Mouse (Mus musculus): ENCODE results near the gene Mkrn2os.
A peak's percentile ranks its signal among the peaks of the same experiment; 100 is the strongest.

The Mkrn2os gene

DNA sequence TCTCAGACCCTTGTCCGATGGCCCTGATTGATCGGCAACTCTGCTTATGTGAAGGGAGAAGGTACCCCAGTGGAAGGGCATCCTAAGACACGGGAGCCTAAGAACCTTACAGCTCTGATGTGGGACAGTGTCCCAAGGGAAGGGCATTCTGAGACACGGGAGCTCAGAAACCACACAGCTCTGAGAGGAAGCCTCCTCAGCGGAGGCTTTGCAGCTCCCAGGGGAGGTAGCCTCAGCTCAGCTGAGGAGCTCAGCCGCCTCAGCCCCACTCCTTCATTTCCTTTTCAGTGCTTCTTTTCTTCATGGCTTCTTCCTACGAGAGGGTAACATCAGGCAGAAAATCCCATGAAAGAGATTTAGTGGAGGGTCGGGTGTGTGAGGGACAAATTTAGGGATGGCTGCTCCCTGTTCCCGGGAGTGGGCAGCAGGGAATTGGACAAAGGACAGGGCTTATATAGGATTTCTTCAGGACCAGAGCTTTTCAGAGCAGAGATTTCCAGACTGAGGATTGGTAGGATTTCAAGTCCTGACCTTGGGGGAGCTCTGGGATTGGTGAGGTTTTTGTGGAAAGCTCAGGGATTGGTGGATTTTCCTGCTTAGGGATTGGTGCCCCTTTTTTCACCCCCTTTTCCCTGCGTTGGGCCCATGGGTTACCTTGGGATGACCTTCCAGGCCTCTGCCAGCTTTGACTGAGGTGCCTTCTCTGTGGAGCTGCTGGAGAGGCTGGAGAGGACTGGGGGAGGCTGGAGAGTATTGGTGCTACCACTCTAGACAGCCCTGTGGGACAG lies 9.9 kb downstream of the Mkrn2os start:
- no peak for DNase-seq

DNA sequence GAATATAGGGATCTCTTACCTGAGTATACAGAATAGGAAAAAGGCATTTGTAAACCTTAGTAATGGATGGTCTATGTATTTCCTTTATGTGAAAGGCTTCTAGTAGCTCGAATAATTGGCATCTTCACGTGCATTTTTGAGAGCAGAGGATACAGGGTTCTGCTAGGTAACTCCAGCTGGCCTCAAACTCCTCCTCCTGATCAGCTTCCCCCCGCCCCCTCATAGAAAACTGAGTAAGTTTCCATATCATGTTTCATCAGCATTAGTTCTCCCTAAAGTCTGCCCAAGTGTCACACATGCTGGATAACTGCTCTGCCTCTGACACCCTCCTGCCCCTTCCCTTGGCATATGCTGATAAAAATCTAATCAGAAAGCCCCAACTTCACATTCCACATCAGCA lies 11.6 kb downstream of the Mkrn2os start:
- DNase-seq: no peak

DNA sequence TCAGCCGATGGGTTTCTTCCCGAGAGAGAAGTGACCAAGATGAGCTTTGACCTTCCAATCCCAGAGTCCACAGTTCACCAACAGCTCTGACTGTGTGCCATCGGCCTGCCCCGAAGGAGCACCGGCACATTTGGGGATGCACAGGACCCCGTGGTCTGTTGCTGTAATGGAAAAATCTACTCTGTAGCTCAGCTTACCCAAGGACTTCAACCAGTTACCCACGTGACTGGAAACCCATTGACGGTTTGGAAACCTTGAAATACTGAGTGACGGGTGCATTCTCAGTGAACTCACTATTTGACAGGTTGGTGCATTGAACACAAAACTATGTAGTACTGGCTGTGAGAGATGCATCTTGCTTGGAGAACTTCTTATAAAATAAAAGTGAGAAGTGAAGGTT lies 14.4 kb downstream of the Mkrn2os start:
- DNase-seq: no peak

DNA sequence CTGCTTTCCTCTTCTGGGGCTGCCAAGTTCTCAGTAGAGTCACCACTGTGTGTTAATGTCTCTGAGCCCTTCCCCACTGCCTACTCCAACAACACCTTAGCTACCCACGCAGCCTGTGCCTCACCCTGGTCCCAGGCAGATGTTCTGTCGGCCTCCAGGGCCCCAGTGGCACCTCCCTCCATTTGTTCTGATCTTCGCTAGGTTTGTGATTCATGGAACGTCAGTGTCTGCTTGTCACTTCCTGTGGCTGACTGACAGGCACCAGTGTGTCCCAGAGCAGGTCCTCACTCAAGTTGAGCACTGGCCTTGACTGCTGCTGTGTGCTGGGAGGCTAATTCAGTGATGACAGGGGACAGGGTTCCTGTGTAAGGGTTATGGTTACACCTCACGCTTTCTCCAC lies 15.0 kb downstream of the Mkrn2os start:
- no peak for DNase-seq

DNA sequence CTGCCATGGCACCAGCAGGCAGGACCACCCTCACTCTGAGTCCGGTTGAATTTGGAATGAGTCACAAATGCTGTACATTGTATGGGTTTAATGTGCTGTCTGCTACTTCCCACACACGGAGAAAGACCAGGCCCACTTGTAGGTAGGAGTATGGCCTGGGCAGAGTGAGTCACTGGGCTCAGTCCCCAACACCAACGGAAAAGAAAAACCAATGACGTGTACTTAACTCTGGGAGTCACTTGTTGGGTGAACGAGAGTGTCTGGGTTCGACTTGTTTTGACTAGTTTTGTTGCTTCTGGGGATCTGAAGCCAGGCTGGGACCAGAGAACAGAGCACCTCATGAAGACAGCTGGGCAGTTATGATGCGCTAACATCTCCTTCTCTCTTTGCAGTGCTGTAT lies 18.2 kb downstream of the Mkrn2os start:
- DNase-seq: no peak

DNA sequence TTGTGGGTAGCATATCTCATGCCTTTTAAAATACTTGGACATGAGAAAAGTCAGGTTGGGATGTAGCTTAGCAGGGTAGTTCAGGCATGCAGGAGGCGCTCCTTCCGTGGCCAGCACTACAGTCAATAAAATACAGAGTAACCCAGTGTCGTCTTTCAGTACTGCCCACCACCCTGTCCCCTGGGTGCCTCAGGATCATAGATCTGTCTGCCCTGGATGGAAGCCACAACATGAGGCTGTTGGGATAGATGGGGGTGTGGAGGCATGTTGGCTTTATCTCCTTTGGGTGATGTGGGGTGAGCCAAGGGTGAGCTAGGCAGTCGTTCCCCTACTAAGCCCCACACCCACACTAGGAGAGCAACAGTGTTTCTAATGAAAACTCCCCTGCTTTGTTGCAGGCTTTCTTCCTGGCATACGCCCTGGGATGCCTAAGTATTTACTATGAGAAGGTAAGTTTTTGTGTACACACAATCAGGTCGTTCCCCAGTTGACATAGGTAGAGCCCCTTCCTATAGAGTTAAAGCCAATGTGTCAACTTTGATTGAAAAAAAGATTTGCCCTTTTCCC lies 26.8 kb downstream of the Mkrn2os start:
- DNase-seq: no peak

DNA sequence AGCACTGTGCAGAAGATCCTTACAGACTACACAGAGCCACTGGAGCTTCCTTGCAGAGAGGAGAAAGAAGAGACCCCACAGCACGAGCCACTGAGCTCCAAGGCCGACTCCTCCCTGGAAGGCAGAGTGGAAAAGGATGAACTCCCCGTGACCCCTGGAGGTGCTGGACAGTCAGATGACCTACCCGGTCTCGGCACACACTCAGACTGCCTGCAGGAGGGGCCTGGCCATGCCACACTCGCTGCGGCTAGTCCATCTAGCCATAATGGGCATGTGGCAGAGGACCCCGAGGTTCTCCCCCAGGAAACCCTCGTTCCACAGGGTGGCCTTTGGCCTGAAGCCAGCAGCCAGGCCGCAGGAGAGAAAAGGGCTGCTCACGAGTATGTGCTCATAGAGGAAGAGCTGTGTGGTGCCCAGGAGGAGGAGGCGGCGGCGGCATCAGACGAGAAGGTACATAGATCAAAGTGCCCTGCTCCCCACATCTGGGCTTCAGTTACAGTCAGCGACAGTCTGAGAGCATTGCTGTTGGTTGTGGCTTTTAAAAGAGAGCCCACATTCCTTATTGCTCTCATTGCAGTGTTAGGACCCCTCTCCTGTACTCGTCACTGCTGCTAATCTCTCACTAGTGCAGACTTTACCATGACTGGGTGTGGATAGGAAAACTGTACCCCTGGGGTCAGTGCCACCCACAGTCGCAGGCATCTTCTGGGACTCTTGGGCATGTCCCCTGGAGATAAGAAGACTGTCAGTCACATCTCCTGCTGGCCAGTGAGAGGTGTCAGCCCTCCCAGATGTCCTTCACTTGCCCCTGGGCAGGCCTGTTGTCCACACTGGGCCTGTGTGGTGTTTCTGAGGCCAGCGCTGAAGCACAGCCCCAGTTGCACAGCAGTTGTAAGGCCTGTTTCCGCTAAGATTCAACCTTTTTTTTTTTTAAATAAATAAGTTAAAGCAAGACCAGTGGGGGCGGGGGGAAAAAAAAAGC lies 32.4 kb downstream of the Mkrn2os start:
- no peak for DNase-seq

DNA sequence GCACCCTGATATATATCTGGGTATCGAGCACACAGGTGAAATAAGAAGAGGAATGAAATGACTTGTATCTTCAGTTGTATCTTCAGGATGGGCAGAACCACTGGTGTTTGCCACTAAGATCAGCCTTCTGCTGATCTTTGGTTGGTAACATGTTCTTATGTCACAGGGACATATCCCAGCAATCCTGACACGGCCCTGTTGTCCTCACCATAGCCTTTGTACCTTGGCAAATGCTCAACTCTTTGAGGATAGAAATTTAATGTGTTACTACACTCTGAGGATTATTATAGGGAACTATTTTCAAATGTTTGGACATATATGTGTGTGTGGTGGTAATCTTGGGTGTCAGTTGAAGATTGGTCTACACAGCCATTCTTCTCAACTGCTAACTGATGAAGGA lies 34.2 kb downstream of the Mkrn2os start:
- no peak for DNase-seq

DNA sequence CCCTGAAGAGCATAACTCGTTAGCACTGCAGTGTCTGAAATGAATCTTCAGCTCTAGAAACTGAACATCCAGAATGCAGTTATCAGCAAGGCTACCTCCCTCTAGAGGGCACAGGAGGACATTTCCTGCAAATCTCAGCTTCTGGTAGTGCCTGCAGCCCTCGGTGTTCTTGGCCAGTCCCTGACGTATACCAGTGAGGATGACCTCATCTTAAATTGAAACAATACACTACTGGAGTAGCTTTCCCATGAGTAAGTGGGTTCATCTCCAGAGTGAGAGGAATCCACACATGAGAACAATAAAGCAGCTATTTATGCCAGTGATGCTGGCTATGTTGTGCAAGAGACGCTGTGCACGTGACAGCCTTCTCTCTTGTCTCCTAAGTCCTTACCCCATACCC lies 36.9 kb downstream of the Mkrn2os start:
- no peak for DNase-seq

DNA sequence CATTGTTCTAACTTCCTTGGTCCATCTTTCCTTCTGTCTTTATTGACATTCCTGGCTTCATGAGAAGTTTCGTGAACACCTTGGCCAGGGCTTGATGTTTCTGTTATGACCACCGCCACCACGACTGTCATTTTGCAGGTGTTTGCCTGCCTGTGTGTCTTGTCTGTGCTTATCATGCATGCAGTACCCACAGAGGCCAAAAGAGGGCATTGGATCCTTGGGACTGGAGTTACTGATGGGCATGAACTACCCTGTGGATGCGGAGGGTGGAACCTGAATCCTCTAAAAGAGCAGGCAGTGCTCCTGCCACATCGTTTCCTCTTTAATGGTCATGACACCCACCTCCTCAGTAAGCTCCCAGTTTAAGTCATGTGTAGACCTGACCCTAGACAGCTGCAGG lies 46.1 kb downstream of the Mkrn2os start:
- peak; percentile 57 for DNase-seq

DNA sequence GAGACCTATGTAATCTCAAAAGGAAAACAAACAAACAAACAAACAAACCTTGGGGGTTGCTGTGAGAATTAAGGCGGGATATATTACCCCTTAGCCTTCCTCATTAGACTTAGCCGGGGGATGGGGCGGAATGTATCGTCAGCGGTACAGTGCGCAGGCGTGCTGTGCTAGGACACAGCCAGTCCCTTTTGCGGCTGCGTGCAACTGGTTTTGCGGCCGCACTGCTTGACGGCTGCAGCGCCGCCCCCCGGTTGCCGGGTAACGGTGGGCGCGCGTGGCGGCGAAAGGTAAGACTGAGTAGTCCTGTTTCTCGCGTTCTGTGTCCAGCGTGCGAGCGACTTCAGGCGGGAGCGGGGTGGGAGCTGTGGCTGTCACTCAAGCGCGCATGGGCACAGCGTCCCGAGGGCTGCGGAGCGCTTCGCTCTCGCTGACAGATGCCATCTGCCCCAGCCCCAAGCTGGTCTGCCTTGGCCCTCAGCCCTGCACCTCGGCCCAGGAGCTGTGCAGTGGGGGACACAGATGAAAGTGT lies 47.9 kb downstream of the Mkrn2os start, which contains the start of gene Tsen2:
TSS of gene Tsen2 (plus strand) at position 223 of the 529 bp plus-strand sequence.
- peak; percentile 96 for DNase-seq

DNA sequence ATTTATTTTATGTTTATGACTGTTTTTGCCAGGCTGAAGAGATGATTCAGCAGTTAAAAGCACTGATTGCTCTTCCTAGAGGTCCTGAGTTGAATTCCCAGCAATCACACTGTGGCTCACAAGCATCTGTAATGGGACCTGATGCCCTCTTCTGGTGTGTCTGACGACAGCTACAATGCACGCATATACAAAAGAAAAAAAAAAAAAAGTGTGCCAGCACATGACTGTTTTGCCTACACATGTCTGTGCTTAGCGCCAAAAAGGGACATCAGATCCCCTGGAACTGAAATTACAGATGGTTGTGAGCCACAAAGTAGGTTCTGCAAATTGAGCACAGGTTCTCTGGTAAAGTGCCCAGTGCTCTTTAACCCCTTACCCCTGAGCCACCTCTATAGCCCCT lies 50.0 kb downstream of the Mkrn2os start:
- DNase-seq: no peak

DNA sequence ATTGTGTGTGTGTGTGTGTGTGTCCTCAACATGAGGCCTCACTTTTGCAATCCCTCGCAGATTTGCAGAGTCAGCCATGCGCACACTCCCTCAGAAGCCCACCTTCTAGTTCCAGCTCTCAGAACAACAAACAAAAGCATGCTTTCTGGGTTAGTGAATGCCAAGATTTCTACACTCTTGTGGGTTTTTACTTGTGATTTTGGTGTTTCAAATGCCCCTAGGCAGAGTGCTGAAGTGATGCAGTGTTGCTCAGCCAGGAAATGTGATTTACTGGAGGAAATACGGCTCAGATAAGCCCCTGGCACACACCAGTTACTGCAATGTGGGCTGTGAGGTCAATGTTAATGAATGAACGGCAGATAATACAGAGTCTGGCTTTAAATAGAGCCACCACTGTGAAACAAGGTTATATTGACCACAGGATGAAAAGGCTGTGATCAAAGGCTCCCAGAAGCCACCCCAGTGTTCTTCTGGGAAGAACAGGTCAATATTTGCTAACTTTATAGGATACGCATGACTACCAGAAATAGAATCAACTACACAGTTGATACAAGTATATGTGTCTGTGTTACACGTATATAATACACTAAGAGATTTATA lies 50.6 kb downstream of the Mkrn2os start:
- no peak for DNase-seq

DNA sequence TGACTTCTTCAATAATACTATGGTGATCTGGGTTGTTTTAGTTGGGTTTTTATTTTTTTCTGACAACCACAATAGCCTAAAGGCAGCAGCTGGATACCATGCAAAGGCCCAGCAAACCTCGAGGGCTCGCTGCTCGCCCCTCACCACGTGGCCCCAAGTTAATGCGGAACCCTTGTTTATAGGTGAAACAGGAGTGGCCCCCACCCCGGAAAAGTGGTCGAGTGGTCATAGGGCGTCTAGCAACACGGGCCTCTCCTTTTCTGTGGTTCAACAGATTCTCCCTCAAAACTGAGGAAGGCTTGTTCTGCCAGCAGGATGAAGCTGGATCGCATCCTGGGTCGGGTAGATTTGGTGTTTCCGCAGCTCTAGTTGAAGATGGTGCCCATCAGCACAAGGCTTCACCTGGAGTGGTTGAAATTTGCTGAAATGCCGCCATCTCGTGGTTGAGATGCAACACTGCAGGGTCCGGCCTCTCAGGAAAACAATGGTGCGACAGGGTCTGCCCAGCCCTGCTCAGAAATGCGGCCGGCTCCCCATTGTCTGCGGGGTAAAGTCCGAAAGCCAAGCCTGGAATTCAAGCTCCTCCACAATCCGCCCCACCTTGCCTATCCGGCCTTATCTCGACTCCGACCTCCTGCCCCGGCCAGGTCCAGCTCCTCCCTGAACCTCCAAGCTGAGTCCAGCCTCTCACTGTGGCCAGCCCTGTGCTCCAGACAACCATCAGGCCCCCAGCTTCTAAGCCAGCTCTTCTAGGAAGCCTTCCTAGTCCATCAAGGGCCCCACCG lies 53.5 kb downstream of the Mkrn2os start:
- DNase-seq: peak; percentile 85

DNA sequence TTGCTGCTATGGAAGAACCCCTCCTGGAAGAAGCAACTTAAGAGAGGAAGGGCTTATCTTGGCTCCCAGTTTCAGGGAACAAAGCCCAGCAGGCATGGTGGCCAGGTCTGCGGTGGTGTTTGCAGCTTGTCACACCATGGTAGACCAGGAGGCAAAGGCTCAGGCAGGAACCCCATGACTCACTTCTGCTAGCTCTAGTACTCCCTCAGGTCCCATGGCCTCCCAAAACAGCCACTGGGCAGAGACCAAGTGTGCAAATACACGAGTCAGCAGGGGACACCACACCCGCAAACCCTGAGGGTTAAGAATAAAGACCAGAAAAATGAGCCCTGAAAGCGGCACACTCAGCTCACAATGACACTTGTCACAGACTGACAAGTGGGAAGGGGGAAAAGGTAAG lies 56.2 kb downstream of the Mkrn2os start:
- DNase-seq: no peak

DNA sequence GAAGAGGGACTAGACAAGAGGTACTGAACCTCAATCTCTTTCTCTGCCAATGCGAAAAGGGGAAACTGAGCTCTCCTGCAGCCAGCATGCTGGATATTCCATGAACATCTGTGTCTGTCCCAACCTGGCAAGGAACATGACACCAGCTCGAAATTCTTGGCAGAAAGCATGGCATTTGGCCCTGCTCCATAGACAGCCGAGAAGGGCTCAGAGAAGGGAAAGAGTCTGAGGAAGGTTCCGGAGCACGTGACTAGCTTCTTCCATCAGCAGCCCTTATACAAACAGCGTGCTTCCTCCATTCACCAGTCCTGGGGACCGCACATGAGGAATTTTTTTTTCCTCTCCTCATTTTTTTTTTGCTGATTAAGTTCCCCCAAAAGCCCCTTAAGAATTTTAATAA lies 57.8 kb downstream of the Mkrn2os start:
- DNase-seq: peak; percentile 42
